In the genomic region with DNA sequence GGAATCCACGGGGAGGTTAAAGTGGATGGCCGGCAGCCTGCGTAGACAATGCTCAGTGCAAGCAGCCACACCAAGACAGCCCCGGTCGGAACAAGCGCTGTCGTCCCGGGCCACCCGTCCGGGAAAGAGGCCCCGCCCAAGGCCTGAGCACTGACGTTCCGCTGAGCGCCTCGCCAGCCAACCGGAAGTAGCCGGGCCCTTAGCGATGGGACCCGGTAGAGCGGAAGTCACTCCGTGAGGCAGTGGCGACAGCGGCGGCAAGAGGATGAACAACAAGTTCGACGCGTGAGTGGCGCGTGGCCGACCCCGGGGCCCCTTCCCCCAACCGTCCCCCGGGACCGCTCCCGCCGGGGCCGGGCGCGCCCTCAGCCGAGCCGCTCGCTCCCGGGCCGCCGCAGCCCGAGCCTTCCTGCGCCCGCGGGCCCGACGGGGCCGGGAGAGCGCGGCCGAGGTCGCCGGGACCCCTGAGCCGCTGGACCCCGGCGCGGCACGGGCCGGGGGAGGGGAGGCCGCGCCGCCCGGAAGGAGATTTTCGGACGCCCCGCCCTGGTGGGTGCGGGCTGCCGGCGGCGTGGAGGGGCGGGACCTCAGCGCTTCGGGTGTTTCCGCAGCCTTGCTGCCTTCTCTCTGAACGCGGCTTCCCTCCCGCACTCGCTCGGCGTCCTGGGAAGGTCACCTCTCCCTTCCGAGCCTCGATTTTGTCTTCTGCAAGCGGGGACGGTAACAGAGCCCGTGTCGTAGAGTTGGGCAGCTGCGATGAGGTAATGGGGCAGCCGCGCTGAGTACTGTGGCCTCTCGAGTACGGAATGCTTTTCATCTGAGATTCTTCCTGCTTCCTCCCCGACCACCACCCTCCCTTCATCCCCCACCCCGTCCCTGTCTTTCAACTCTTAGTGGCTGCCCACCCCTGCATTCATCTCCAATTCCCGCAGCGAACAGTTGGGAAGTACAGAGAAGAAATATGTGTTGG, we compare ENCODE assay signal across 8 mouse cellular contexts. TPM values are rescaled to one million over a fixed set of nuclear protein-coding genes. Genes with fewer than 3 reads are reported as not detected.
A peak's percentile ranks its signal among the peaks of the same experiment; 100 is the strongest.
DNase-seq lines count a peak whose midpoint lies in the region; ATAC-seq lines count a peak whose summit lies in the region.

A gene (plus strand): TSS at position 180 of the 970 bp plus-strand sequence.

- peak; percentile 95 for ATAC-seq in megakaryocyte progenitor cell, adult 5-6 weeks (replicated peaks; ENCODE audit: poor library complexity)

- peak; percentile 96 for DNase-seq in adipocyte (ENCODE audit: low spot score)
- DNase-seq in embryo, embryonic 10 days (ENCODE audit: low spot score), result peak; percentile 97
- peak; percentile 93 for DNase-seq in gastrocnemius, postnatal 10 days
- peak; percentile 96 for DNase-seq in induced T-regulatory cell, adult 2 months (ENCODE audit: low read depth)
- peak; percentile 81 to 93 for DNase-seq in left cerebral cortex, adult 9 months (ENCODE audit: low spot score in 2 of 2)
- peak; percentile 95 for DNase-seq in right cerebral cortex, postnatal 14 days
- peak; percentile 88 to 94 for DNase-seq in urinary bladder, postnatal 36 days (ENCODE audit: low spot score in 2 of 2)

RNA-seq across cellular contexts. Expression of the gene that starts here (rescaled TPM):
- 10 to 100 TPM; 66.3 to 70.8 TPM for total RNA-seq in gastrocnemius, postnatal 10 days (2021)
- 79.1 and 84.7 TPM in 2 replicates for total RNA-seq in megakaryocyte progenitor cell, adult 5-6 weeks (2015)
- 160 and 176 TPM in 2 replicates for total RNA-seq in megakaryocyte progenitor cell, adult 5-6 weeks (2017)

Comparison
In these comparisons a context has a peak if more than half of its experiments do, and no peak if none do; other contexts are left out.
1. Peak in every context shown above with its lines: DNase-seq and ATAC-seq.